Mouse (Mus musculus) limb, embryonic 14.5 days (tissue): ENCODE measurements around the gene Trp53i13. TPM values are rescaled to one million over a fixed set of nuclear protein-coding genes. Genes with fewer than 3 reads are reported as not detected.
A peak's percentile ranks its signal among the peaks of the same experiment; 100 is the strongest.

Source experiments
- ATAC-seq: fragments of 200-750 bp; cut with Nextera tagmentation; 2 replicates; pipeline ENCODE4 v1.8.0; 2017; ENCODE audit warnings: low read depth, moderate number of reproducible peaks, moderate TSS enrichment; ENCODE audit not compliant: low FRiP score
- DNase-seq: peaks from one replicate; pipeline ENCODE4 v3.0.0-alpha.2; 2015; ENCODE audit warnings: low spot score
- H3K27ac ChIP-seq: fragments of 300-500 bp; sonication (generic); replicated peaks from 2 replicates; pipeline ENCODE4 v1.5.1; 2014; ENCODE audit warnings: low read depth, mild to moderate bottlenecking, low read length, moderate library complexity, mixed read lengths
- H3K27me3 ChIP-seq: fragments of 300-500 bp; sonication (generic); 2 replicates; pipeline ENCODE4 v1.6.1; 2014; ENCODE audit warnings: low read length, mixed read lengths; ENCODE audit not compliant: control insufficient read depth, insufficient read depth
- H3K36me3 ChIP-seq: fragments of 300-500 bp; sonication (generic); 2 replicates; pipeline ENCODE4 v1.6.1; 2014; ENCODE audit warnings: mild to moderate bottlenecking, low read length, moderate library complexity, mixed read lengths; ENCODE audit not compliant: control insufficient read depth, insufficient read depth
- H3K4me1 ChIP-seq: fragments of 300-500 bp; sonication (generic); 2 replicates; pipeline ENCODE4 v1.6.1; 2014; ENCODE audit warnings: antibody characterized with exemption, low read length, mixed read lengths; ENCODE audit not compliant: control insufficient read depth, insufficient read depth
- H3K4me2 ChIP-seq: fragments of 300-500 bp; sonication (generic); replicated peaks from 2 replicates; pipeline ENCODE4 v1.6.1; 2014; ENCODE audit warnings: low read depth, mild to moderate bottlenecking, low read length, moderate library complexity; ENCODE audit not compliant: severe bottlenecking
- H3K4me3 ChIP-seq: fragments of 300-500 bp; sonication (generic); replicated peaks from 2 replicates; pipeline ENCODE4 v1.5.1; 2014; ENCODE audit warnings: low read length
- H3K9ac ChIP-seq: fragments of 300-500 bp; sonication (generic); 2 replicates; pipeline ENCODE4 v1.6.1; 2014; ENCODE audit warnings: mild to moderate bottlenecking, low read depth, low read length, moderate library complexity; ENCODE audit not compliant: severe bottlenecking
- H3K9me3 ChIP-seq: fragments of 300-500 bp; sonication (generic); 2 replicates; pipeline ENCODE4 v1.6.1; 2016; ENCODE audit warnings: low read length; ENCODE audit not compliant: control insufficient read depth
- POLR2A ChIP-seq: fragments of 200-500 bp; IDR thresholded peaks from 2 replicates; pipeline ENCODE4 v1.8.0; 2012; ENCODE audit warnings: inconsistent platforms, mild to moderate bottlenecking, moderate library complexity, borderline replicate concordance; ENCODE audit not compliant: insufficient read depth, insufficient read length; ENCODE audit errors: extremely low read depth
- WGBS: fragments of 180-500 bp; shearing (Covaris S2); extraction: QIAGEN DNeasy Blood & Tissue Kit; methylation state at CpG from one replicate; pipeline ENCODE4 v1.1.7; 2014; 5-methylcytosine and 5-hydroxymethylcytosine counted together
- polyA plus RNA-seq, 2 experiments: library from polyadenylated mRNA; depleted of rRNA in 1 of 2; stranded (reverse) in 1 of 2; unstranded in 1 of 2; fragments of >200 nt; fragmentation: Nextera tagmentation in 1 of 2; extraction: Ambion mirVana in 1 of 2; gene quantifications; 2 replicates each; pipeline versions ENCODE4 v1.2.1 to v1.2.3; 2012 to 2014

The Trp53i13 gene
- polyA plus RNA-seq, 2 experiments = 51.1 to 67.3 TPM

GRCm38 (mm10) chr11:77492911-77493332, 22.9 kb downstream of the Trp53i13 start:
- Histone ChIP-seq H3K4me2 (peak overlapping the region; percentile 95), H3K36me3 (0 out of 2 replicates have a peak, but pooled peaks cover 2% of the 10 kb centered on the region), H3K9ac (peak overlapping the region; percentile 88), H3K4me3 (peak overlapping the region; percentile 54), H3K4me1 (peaks cover 50% of the 10 kb centered on the region), H3K27me3 (no peaks in the 10 kb centered on the region), H3K27ac (peak overlapping the region; percentile 80), H3K9me3 (no peaks in the 10 kb centered on the region)
- peak; percentile 78 for ATAC-seq
- under 1% methylated on average over 20 of the region's 32 CpGs for WGBS
- peak; percentile 65; the same call in 1 of the 2 replicates for TF ChIP-seq POLR2A
- DNase-seq = peak; percentile 95

- Histone ChIP-seq H3K9ac (peak overlapping the region; percentile 88), H3K4me1 (peaks cover 54% of the 10 kb centered on the region), H3K27ac (peak overlapping the region; percentile 80), H3K36me3 (0 out of 2 replicates have a peak, but pooled peaks cover 3% of the 10 kb centered on the region), H3K27me3 (no peaks in the 10 kb centered on the region), H3K4me2 (peak overlapping the region; percentile 95), H3K4me3 (peak overlapping the region; percentile 54), H3K9me3 (no peaks in the 10 kb centered on the region)
- no peak for ATAC-seq
- TF ChIP-seq POLR2A = no peak
- no peak for DNase-seq
- 1% methylated on average over 18 of the region's 18 CpGs for WGBS
Observed at GRCm38 (mm10) chr11:77492311-77492871, 23.4 kb downstream of the Trp53i13 start.

GRCm38 (mm10) chr11:77491502-77492291, 24.1 kb downstream of the Trp53i13 start:
- Histone ChIP-seq H3K36me3 (0 out of 2 replicates have a peak, but pooled peaks cover 3% of the 10 kb centered on the region), H3K9ac (0 out of 2 replicates have a peak overlapping the region, but pooled peaks have one; percentile 3), H3K4me3 (peak overlapping the region; percentile 54), H3K27me3 (no peaks in the 10 kb centered on the region), H3K9me3 (no peaks in the 10 kb centered on the region), H3K4me1 (peaks cover 54% of the 10 kb centered on the region), H3K27ac (peak overlapping the region; percentile 80), H3K4me2 (peak overlapping the region; percentile 95)
- no peak for TF ChIP-seq POLR2A
- ATAC-seq = peak; percentile 80
- WGBS = under 1% methylated on average over 23 of the region's 23 CpGs
- peak; percentile 92 for DNase-seq

GRCm38 (mm10) chr11:77491123-77491501, 24.7 kb downstream of the Trp53i13 start:
- Histone ChIP-seq H3K9ac (0 out of 2 replicates have a peak overlapping the region, but pooled peaks have one; percentile 3), H3K9me3 (no peaks in the 10 kb centered on the region), H3K4me3 (peak overlapping the region; percentile 54), H3K4me1 (peaks cover 60% of the 10 kb centered on the region), H3K27ac (peak overlapping the region; percentile 80), H3K27me3 (no peaks in the 10 kb centered on the region), H3K36me3 (0 out of 2 replicates have a peak, but pooled peaks cover 3% of the 10 kb centered on the region), H3K4me2 (peak overlapping the region; percentile 95)
- DNase-seq (peak; percentile 94), ATAC-seq (peak; percentile 80)
- WGBS = under 1% methylated on average over 13 of the region's 13 CpGs
- peak; percentile 9; the same call in 1 of the 2 replicates for TF ChIP-seq POLR2A

- 67% methylated on average over 6 of the region's 6 CpGs for WGBS
- no peaks in the 10 kb centered on the region for H3K9me3 ChIP-seq
- H3K36me3 ChIP-seq = 0 out of 2 replicates have a peak, but pooled peaks cover 3% of the 10 kb centered on the region
- H3K4me1 ChIP-seq = peaks cover 64% of the 10 kb centered on the region
- H3K9ac ChIP-seq = no peak overlapping the region
- ATAC-seq = no peak
- H3K27ac ChIP-seq = peak overlapping the region; percentile 80
- peak overlapping the region; percentile 80 for H3K4me3 ChIP-seq
- no peak for DNase-seq
- H3K4me2 ChIP-seq = peak overlapping the region; percentile 95
- no peaks in the 10 kb centered on the region for H3K27me3 ChIP-seq
- TF ChIP-seq POLR2A = no peak
Observed at GRCm38 (mm10) chr11:77490451-77490850, 25.3 kb downstream of the Trp53i13 start.
